Mouse (Mus musculus): Measurements from ENCODE around the gene Fam111a.

The Fam111a gene

GRCm38 (mm10) chr19:12633176-12633575, 87.6 kb downstream of the Fam111a start, which contains the start of gene Glyat:
TSS of gene Glyat (plus strand) at chr19:12633308.
- no peak for DNase-seq (ENCODE audit: low spot score)

- DNase-seq (ENCODE audit: low spot score), result no peak
Measured at GRCm38 (mm10) chr19:12634259-12634658, 88.7 kb downstream of the Fam111a start.

- no peak for DNase-seq (ENCODE audit: low spot score)
Measured at GRCm38 (mm10) chr19:12634963-12635362, 89.4 kb downstream of the Fam111a start.

- DNase-seq (ENCODE audit: low spot score), result no peak
Measured at GRCm38 (mm10) chr19:12636863-12637262, 91.3 kb downstream of the Fam111a start.

- no peak for DNase-seq (ENCODE audit: low spot score)
Measured at GRCm38 (mm10) chr19:12638049-12638448, 92.5 kb downstream of the Fam111a start.

Measured in layer of hippocampus, adult 11-12 months (tissue).